Mouse (Mus musculus) urinary bladder, postnatal 4 days (tissue): ENCODE results near the gene Mxd3.
A peak's percentile ranks its signal among the peaks of the same experiment; 100 is the strongest.

Experiments
- DNase-seq, 2 experiments: peaks; one replicate each; pipeline ENCODE4 v3.0.0; 2021 to 2022; ENCODE audit warnings: low spot score in 2 of 2

Mxd3 gene

DNA sequence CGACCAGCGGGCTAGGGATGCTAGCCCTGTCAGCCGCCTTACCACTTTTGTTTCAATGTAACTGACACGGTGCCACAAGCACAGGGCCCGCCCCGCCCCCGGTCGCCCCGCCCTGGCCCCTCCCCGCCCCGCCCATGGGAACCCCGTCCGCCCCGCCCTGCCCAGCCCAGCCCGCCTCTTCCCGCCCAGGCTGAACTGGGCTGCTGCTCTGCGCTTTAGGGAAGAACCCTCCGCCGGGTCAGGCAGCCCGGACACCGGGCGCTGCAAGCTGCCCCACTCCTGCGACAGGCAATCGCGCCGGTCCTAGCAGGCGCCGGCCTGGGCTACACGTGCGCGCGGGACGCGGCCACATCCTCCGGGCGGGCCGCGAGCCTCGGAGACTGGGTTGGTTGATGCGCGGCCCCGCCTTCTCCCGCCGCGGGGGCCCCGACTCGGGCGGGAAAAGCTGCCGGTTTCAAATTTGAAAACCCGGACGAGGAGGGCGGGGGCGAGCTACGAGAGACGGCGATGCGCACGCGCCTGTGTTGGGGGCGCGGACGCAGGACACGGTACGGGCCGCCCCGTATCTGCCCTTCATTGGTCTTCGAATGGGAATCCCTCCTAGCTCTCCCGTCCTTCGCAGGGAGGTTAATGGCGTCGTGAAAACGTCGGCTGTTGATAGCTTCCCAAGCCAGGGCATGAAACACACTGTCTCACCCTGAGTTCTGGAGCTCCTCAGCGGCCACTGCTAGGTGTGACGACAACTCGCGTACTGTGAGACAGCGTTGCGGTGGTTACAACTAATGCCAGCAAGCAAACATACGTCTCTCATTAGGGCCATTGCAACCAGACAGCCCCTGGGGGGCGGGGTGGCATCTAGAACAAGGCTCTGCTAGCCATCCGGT lies at the start of gene Mxd3:
TSS of gene Mxd3 (minus strand) at position 141 of the 884 bp plus-strand sequence.
- DNase-seq, result peak; percentile 83 to 86

DNA sequence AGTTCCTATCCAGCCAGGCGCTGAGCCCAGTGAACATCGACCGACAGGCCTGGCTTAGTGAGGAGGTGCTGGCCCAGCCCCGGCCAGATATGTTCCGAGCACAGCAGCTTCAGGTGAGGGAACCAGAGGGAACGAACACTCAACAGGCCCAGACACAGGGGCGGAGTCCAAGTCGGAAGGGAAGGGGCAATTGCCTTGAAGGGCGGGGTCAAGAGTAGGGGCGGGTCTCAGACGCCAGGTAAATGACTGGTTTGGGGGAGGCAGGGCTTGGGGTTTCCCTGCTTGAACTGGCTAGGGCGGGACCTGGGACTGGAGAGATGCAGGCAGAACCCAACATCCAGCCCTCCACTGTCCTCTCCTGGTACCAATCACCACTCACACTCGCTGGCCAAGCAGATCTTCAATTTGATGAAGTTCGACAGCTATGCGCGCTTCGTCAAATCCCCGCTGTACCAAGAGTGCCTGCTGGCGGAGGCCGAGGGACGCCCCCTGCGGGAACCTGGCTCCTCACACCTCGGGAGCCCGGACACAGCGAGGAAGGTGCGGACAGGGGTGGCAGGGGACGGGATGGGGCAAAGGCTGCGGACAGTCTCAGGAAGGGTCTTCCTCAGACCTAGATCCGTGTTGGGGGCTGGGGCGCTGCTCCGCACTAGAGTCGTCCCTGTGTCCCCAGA lies 49.4 kb upstream of the Mxd3 start:
- DNase-seq, result no peak

DNA sequence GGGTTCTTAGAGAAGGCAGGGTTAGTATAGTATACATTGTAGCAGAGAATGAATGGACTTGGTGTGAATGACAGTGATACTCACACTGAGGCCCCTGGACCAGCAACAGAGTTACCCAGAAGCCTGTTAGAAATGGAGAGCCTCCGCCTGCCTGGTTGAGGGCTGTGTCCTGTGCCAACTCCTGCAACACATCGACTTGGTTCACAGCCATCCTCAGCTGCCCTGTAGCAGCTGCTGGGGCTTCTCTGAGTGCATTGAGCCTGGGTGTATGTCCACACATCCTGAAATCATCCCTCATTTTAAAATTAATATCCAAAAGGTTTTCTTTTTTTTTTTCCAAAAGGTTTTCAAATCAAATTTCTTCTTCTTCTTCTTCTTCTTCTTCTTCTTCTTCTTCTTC lies 46.3 kb upstream of the Mxd3 start:
- no peak for DNase-seq

DNA sequence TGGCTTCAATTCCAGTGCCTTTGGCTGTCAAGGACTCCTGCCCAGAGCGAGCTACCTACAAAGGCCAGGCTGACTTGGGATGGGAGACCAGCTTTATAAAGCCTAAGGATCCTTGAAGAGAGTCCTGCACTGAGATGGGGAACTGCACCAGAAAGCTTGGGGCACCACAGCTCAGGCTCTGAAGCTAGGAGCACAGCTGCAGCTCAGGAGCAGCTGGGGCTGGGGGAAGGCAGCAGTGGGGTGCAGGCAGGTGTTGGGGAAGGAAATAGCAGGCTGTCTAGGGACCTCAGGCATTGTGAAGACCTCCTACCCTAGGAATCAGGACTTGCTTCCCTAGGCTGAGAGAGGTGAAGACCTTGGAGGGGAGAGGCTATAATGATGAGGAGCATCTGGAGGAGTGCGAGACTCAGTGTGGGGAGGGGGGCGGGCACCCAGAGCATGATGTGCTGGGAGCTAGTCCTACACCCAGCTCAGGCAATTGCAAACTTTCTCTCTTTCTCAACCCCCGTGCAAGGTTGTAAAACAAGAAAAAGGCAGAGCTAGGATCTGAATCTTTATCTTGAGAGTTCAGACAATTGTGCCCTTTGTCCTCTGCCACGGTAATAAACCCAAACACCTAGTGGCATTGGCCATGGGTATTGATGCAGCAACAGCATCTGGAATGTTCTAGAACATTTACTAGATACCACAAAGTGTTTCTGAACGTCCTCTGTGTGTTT lies 44.7 kb upstream of the Mxd3 start:
- DNase-seq, result no peak

DNA sequence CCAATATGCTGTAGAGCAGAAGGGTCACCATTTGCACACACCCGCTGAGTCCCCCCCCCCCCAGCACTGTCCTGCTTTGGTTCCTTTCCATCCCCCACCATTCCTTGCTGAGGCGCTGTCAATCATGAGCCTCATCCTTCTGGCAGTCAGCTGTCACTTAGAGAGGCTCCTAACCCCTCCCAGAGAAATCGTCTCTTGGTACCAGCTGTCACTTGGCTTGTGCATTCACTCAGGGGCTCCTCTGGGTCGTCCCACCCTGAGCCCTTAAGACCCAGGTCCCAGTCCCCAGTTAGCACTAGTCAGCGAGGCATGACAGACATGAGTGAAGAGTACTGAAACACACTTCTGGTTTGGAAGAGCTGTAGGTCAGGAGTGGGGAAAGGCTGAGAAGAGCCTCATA lies 42.1 kb upstream of the Mxd3 start:
- no peak for DNase-seq

DNA sequence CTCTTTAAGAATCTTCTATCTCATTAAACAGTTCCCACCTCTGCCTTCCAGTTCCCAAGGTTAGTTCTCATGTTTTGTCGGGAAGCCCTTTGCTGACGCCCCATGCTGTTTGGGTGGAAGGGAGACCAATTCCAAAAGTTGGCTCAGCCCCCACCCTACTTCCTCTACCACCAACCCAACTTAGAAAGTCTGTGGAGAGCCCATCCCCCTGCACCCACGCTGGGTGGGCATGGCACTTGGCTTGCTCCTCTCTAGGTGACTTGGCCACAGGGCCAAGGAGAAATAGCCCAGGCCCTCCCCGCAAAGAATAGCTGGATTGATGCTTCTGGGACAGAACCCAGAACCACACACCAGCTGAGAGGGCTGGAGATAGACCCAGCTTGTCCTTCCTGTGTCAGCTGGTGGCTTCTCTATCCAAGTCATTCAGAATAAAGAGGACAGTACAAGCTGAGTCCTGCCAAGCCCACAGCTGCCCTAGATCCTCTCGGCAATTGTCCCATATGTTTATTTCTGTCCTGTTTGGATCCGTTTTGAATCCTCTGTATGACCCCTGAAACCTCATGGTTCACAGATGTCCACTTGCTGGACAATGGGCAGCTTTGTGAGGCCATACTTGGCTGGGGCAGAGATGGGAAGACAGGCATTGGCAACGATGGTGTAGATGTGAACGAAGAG lies 41.5 kb upstream of the Mxd3 start:
- DNase-seq, result no peak

DNA sequence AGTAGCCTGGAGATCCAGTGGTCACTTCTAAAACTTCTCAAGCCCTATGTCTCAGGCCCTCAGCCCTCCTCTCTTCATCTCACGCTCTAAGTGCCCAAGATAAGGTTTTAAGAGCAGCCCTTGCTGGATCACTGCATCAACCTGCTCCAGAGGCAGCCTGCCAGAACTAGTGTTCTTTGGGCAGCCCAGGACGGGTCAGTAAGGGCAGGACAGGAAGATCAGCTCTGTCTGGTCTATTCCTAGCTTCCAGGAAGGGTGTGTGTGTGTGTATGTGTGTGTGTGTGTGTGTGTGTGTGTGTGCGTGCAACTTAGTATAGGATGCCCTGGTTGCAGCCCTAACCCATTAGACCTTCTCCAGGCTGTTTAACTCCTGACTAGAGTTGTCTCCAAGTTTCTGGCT lies 40.6 kb upstream of the Mxd3 start:
- DNase-seq, result no peak

DNA sequence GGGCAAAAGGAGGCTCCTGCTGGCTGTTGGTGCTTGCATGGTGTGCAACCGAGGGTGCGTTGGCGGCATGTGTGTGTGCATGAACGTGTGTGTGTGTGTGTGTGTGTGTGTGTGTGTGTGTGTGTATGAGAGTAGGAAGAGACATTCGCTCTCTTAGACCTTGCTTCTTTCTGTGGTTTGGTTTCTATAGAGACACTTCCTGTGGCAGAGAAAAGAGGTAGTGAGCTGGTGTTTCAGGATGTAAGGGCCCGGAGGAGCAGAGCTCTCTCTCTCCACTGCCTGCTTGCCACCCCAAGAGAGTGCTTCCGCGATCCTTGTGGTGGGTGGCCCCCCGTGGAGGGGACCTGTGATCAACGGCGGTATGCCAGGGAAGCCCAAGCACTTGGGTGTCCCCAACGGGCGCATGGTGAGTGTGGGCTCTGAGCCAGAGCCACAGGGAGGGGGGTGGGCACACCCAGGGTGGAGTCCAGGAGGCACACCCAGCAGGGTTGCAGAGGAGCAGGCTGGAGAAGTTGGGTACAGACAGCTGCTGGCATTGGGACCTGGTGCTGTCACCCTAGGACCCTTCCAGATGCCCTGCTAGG lies 40.0 kb upstream of the Mxd3 start, which contains the start of gene Rgs14:
TSS of gene Rgs14 (plus strand) at position 202 of the 584 bp plus-strand sequence.
- no peak for DNase-seq

DNA sequence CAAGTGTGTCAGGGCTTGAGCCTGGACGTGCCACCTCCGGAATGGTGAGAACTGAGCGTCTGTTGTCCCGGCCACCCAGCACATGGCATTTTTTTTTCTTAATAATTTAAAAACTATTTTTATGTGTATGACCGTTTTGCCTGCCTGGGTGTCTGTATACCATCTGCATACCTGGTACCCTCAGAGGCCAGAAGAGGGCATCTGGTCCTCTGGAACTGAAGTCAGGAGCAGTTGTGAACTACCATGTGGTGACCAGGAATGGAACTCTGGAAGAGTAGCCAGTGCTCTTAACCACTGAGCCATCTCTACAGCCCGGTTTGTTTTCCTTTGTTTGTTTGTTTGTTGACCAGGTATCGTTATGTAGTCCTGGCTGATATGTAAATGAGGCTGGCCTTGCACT lies 38.8 kb upstream of the Mxd3 start:
- DNase-seq, result no peak

DNA sequence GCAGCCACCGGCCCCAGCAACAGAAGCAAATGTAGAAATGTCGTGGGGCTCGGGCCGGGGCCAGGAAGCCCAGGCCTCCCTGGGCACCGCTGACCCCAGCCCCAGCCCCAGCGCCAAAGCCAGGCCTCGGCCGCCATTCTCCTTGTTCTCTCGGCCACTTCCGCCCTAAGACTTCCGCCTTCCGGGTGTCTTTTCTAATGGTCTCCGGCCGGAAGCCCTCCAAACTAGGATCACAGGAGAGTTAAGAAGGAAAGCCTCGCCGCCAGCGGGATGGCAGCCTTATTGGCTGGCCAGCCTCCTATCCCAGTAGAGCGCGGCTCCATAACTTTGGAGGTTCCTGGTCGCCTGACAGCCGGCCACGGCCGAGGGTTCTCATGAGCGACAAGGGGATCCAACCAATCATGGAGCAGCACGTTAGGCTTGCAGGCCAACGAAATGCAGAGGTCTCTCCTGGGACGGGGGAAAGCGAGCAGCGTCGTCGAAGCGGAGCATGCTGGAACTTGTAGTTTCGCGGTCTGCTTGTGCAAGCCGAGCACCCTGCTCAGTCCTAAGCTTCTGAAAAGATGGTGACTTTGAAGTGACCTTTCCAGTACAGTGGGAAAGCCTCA lies 32.9 kb upstream of the Mxd3 start, which contains the start of gene Lman2:
TSS of gene Lman2 (minus strand) at position 331 of the 608 bp plus-strand sequence.
- DNase-seq, result peak; percentile 95 to 98

DNA sequence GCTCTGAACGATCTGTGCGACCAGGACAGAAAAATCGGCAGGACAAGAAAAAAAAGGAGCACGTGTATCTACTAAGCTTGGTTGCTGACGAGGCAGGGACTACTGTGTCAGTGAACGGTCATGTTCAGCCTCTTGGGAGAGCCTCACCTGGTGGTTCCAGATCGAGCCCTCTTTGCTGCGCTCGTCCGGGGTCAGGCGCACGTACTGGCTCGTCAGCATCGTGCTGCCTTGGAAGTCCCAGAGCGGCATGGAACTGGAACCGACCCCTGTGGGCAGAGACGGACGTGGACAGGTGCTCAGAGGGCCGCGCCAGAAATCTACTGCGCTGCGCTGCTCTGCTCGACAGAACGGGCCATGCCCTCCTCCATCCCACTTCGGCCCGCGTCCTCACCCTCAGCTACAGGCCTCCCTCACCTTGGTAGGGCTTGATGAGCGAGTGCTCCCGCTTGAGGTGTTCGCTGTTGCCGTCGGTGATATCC lies 32.4 kb upstream of the Mxd3 start:
- DNase-seq, result no peak

DNA sequence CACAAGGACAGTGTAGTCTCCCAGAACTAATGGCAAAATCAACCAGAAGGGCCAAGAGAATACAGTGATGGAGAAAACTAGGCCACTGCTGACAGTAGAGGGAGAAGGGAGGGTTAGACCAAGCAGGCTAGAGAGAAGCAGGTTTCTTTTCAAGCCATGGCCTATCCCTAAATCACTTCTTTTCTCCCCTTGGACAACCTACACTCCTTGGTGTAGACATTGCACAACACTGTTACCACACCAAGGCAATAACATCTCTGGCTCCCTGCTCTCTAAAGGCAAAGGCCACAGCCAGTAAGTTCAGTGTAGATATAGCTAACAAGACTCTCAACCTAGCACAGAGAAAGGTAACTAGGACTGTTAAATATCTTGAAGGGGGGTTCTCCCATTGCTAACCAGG lies 31.5 kb upstream of the Mxd3 start:
- DNase-seq, result no peak

DNA sequence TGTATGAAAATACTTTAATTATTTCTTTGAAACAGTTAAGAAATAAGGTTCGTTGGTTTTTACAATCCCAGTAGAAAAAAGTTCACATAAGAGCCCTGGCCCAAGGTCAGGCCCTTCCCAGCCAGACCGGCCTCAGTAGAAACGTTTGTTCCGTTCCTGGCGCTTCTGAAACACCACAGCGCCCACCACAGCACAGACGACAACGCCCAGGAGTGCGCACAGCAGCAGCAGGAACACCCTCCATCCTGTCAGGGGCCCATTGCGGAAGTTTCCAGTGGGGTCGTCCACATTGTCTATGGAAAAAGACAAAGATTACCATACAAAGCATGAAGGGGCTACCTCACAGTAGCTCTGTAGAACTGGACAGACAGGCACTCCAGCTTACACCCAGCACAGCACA lies 17.1 kb upstream of the Mxd3 start:
- DNase-seq, result no peak

DNA sequence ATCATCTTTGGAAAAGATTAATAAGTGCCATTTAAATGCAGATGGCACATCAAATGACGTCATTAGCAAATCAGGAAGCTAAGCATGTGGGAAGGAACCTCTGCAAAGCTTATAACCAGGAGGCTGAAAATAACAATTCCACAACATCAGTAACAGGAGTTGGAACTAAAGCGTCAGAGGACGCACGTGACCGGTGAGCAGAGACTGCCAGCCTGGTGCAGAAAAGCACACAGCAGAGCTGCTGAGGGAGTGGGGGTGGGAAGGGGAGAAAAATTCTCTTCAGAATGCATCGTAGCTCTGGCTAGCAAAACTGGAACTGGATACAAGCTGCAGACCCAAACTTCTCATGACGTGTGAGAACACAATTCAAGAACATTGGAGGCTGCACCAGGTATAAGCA lies 14.7 kb upstream of the Mxd3 start:
- no peak for DNase-seq

DNA sequence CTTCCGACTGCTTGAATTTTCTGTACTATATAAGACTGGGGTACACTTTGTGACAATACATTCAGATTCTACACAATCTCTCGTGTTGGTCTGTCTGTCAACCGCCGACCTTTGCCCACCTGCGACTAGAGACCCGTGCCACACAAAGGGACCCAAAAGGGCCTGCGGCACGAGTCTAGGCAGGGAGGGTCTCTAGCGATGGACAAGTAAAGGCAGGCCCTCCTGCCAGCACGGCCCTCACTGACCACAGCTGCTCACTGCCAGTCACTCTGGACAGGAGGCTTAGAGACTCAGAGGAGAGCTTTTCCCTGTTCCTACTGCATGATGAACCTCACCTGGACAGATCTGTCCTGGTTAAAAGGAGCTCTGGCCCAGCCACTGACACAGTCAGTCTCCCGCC lies 12.8 kb upstream of the Mxd3 start:
- no peak for DNase-seq

DNA sequence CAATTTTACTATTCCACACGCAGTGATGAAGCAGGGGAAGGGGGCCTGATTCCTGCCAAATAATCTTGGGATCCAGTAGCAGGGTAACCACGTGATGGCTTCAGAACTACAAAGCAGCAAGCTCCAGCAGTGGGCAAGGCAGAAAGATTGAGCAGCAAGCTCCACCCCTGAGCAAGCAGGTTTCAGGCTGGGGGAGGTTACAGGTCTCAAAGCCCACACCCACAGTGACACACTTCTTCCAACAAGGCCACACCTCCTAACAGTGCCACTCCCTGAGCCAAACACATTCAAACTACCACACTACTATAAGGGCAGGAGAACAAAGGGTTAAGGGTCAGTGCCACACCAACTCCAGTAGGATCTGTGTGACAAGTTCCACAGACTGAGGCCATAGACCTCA lies 9.6 kb upstream of the Mxd3 start:
- DNase-seq, result no peak

DNA sequence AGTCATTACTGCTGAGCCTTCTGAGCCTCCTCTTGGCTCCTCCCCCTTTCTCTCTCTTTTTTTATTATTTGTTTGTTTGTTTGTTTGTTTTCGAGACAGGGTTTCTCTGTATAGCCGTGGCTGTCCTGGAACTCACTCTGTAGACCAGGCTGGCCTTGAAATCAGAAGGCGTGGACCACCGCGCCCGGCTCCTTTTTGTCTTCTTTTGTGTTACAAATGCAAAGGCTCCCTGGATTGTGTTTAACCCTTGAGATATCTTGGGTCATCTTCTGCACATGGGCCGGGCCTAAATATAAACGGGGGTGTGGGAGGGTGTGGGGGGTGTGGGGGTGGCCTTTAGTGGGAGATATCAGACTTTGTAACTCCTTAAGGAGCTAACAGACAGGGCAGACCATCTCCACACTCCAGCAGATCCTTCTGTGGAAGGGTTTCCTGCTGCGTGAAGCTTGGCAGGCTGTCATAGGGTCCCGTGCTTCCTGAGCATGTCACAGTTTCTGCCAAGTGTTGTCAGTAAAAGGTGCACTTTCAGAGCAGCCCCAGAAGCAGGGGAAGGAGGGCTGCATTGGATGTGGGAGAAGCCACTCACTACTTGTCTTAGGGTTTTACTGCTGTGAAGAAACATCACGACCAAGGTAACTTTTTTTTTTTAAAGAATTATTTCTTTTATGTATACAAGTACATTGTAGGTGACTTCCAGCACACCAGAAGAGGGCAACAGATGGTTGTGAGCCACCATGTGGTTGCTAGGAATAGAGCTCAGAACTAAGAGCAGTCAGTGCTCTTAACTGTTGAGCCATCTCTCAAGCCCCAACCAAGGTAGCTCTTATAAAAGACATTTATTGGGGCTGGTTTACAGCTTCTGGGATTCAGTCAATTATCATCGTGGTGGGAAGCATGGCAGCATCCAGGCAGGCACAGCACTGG lies 8.8 kb upstream of the Mxd3 start:
- DNase-seq, result no peak

DNA sequence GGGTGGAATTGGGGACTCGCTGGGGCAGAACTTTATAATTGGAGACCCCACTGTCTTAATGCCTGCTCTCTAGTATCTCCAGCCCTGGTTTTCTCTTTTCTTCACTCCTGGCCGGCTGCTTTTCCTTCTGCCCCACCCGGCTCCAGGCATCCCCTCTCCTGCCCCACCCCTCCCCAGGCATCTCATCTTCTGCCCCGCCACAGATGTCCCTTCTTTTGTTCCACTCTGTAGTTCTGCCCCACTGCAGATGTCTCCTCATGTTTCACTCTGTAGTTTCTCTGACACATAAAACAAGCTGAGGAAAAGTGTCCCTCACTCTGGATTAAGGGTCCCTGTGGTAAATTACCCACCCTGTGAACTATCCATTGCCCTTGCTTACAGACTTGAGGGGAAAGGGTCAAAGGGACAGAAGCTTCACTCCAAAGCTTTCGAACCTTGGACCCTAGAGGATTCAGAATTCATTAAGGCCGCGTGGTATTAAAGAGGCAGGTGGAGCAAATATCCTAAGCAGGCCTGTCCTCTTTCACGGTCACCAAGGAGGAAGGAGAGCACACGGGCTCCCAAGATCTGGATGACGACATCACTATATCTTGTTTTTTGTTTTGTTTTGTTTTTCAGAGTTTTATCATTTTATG lies 7.8 kb upstream of the Mxd3 start:
- DNase-seq, result no peak

DNA sequence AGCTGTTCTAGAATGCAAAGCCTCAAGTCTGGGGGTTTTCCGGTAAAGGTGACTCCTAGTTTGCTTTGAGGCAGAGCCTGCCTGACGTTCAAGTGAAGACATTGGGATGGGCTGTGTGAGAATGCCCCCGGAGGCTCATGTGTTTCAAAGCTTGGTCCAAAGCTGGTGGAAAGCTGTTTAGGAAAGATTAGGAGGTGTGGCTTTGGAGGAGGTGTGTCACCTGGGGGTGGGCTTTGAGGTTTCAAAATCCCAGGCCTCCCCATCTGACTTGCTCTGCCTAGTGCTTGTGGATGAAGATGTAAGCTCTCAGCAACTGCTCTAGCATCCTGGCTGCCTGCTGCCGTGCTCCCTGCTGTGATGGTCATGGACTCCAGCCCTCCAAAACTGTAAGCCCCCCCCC lies 6.1 kb upstream of the Mxd3 start:
- no peak for DNase-seq
